Mouse (Mus musculus) olfactory bulb, adult 2 months (tissue): ENCODE data around the gene Gjb2. TPM values are rescaled to one million over a fixed set of nuclear protein-coding genes. Genes with fewer than 3 reads are reported as not detected.
"Not testable (repeated sequence)": the region's sequence is repeated elsewhere in the genome, so short reads cannot be mapped to it uniquely, and the experiment has no call there.

Source experiments
- H3K27ac ChIP-seq: fragments of 200-500 bp; 2 replicates; pipeline ENCODE4 v1.5.1; 2012; ENCODE audit warnings: low read depth, low read length; ENCODE audit not compliant: insufficient read depth
- H3K4me1 ChIP-seq: fragments of 200-500 bp; 2 replicates; pipeline ENCODE4 v1.6.1; 2012; ENCODE audit warnings: low read length; ENCODE audit not compliant: control insufficient read depth, insufficient read depth
- H3K4me3 ChIP-seq: fragments of 200-500 bp; 2 replicates; pipeline ENCODE4 v1.5.1; 2012; ENCODE audit warnings: mild to moderate bottlenecking, low read depth, low read length, moderate library complexity; ENCODE audit not compliant: insufficient read depth
- CTCF ChIP-seq: fragments of 200-500 bp; IDR thresholded peaks from 2 replicates; pipeline ENCODE4 v1.5.1; 2012; ENCODE audit warnings: low read depth, mild to moderate bottlenecking, low read length, moderate library complexity; ENCODE audit not compliant: insufficient read depth
- POLR2A ChIP-seq: fragments of 200-500 bp; IDR thresholded peaks from 2 replicates; pipeline ENCODE4 v1.6.1; 2012; ENCODE audit warnings: mild to moderate bottlenecking, low read depth, low read length, moderate library complexity; ENCODE audit not compliant: insufficient read depth
- WGBS: fragments of 180-500 bp; shearing (Covaris S2); methylation state at CpG from one replicate; pipeline ENCODE4 v1.1.7; 2018; 5-methylcytosine and 5-hydroxymethylcytosine counted together
- polyA plus RNA-seq: library from polyadenylated mRNA; stranded (reverse); fragments of >200 nt; gene quantifications from 2 replicates; pipeline ENCODE4 v1.2.4, GENCODE M21; 2012; ENCODE audit warnings: low replicate concordance; ENCODE audit not compliant: missing spikeins, insufficient read depth, insufficient read length

The Gjb2 gene
- polyA plus RNA-seq, 1 experiment = not detected

- TF ChIP-seq POLR2A (no peak), CTCF (no peak)
- WGBS = 92% methylated on average over 7 of the region's 7 CpGs
- Histone ChIP-seq H3K4me1 (no peaks in the 10 kb centered on the region; the same call in 1 of the 2 replicates), H3K4me3 (no peak overlapping the region), H3K27ac (no peak overlapping the region)
Measured at GRCm38 (mm10) chr14:57089107-57089506, 15.4 kb downstream of the Gjb2 start.

GRCm38 (mm10) chr14:57084180-57084668, 20.3 kb downstream of the Gjb2 start:
- no peak overlapping the region for H3K27ac ChIP-seq
- H3K4me1 ChIP-seq = no peaks in the 10 kb centered on the region; the same call in 1 of the 2 replicates
- no peak overlapping the region for H3K4me3 ChIP-seq
- TF ChIP-seq POLR2A = no peak
- TF ChIP-seq CTCF = no peak
- WGBS = 58% methylated on average over 11 of the region's 11 CpGs

- Histone ChIP-seq H3K4me1 (no peaks in the 10 kb centered on the region; the same call in 1 of the 2 replicates), H3K27ac (no peak overlapping the region)
- 100% methylated on average over 1 of the region's 1 CpGs for WGBS
Measured at GRCm38 (mm10) chr14:57082863-57083262, 21.6 kb downstream of the Gjb2 start.

GRCm38 (mm10) chr14:57075537-57075936, 29.0 kb downstream of the Gjb2 start:
- Histone ChIP-seq H3K4me1 (no peaks in the 10 kb centered on the region), H3K4me3 (no peak overlapping the region), H3K27ac (no peak overlapping the region)
- TF ChIP-seq POLR2A (no peak), CTCF (no peak)
- WGBS = 90% methylated on average over 6 of the region's 6 CpGs

More at GRCm38 (mm10) chr14:57082863-57083262, 21.6 kb downstream of the Gjb2 start:
- H3K4me3 ChIP-seq = no peak overlapping the region
- TF ChIP-seq CTCF (no peak), POLR2A (no peak)

GRCm38 (mm10) chr14:57069906-57070305, 34.6 kb downstream of the Gjb2 start:
- WGBS = 6% methylated on average over 2 of the region's 2 CpGs
- H3K4me3 ChIP-seq, H3K4me1 ChIP-seq, H3K27ac ChIP-seq: not testable (repeated sequence)

GRCm38 (mm10) chr14:57066053-57066452, 38.4 kb downstream of the Gjb2 start:
- H3K4me1 ChIP-seq = no peaks in the 10 kb centered on the region
- no peak overlapping the region for H3K4me3 ChIP-seq
- TF ChIP-seq CTCF = no peak
- TF ChIP-seq POLR2A = no peak

GRCm38 (mm10) chr14:57060052-57060451, 44.5 kb downstream of the Gjb2 start:
- not testable (repeated sequence) for H3K4me3 ChIP-seq, H3K27ac ChIP-seq
- WGBS = 0% methylated on average over 1 of the region's 1 CpGs
- peaks cover 13% of the 10 kb centered on the region for H3K4me1 ChIP-seq

More at GRCm38 (mm10) chr14:57066053-57066452, 38.4 kb downstream of the Gjb2 start:
- no peak overlapping the region for H3K27ac ChIP-seq

GRCm38 (mm10) chr14:57057563-57058321, 46.8 kb downstream of the Gjb2 start, which contains the start of gene Gja3:
Gja3 (minus strand) TSS chr14:57058100.
- Histone ChIP-seq H3K4me1 (peaks cover 13% of the 10 kb centered on the region), H3K27ac (no peak within 1 kb of the TSS), H3K4me3 (peak within 1 kb of the TSS; percentile 51)
- TF ChIP-seq CTCF (no peak), POLR2A (no peak)
- WGBS = under 1% methylated on average over 79 of the region's 79 CpGs

GRCm38 (mm10) chr14:57057204-57057562, 47.3 kb downstream of the Gjb2 start:
- Histone ChIP-seq H3K27ac (no peak overlapping the region), H3K4me1 (peaks cover 13% of the 10 kb centered on the region), H3K4me3 (peak overlapping the region; percentile 51)
- 4% methylated on average over 19 of the region's 19 CpGs for WGBS
- no peak for TF ChIP-seq POLR2A
- TF ChIP-seq CTCF = no peak
